Mouse (Mus musculus) B cell, adult 67 days (primary cell): Measurements from ENCODE around the gene Nat8f7. TPM values are rescaled to one million over a fixed set of nuclear protein-coding genes. Genes with fewer than 3 reads are reported as not detected.

Experiments
- total RNA-seq, 2 experiments: library from RNA; stranded (reverse); gene quantifications; 4 replicates each; pipeline ENCODE4 v1.2.4; 2023

Gene Nat8f7
- total RNA-seq = not detected

GRCm38 (mm10) chr6:85713105-85713504 is at the start of gene Nat8f7:
TSS of gene Nat8f7 (minus strand) at chr6:85713205.

Other genes with a start within 250 kb of the Nat8f7 start
- gene Fbxo41, start 210.2 kb downstream of the Nat8f7 start, total RNA-seq = not detected
- gene Egr4, start 199.6 kb downstream of the Nat8f7 start, total RNA-seq = under 1 TPM in 1 of 2 experiments, not detected in 1; 0.42 TPM
- gene Alms1, start 125.7 kb downstream of the Nat8f7 start, total RNA-seq = 1 to 10 TPM; 4.4 to 6.1 TPM
- gene Nat8f3, start 52.5 kb upstream of the Nat8f7 start, total RNA-seq = not detected
- gene Nat8f6, start 107.7 kb upstream of the Nat8f7 start, total RNA-seq = not detected
- not detected for gene Nat8f5, start 107.8 kb upstream of the Nat8f7 start, total RNA-seq
- gene Nat8, start 118.9 kb upstream of the Nat8f7 start, total RNA-seq = not detected
- under 1 TPM; 0.18 to 0.26 TPM for gene Nat8f2, start 156.0 kb upstream of the Nat8f7 start, total RNA-seq
- 1 to 10 TPM; 3.0 to 3.3 TPM for gene Nat8f4, start 191.7 kb upstream of the Nat8f7 start, total RNA-seq
- 10 to 100 TPM; 19.7 to 22.7 TPM for gene Tprkb, start 198.7 kb upstream of the Nat8f7 start, total RNA-seq
- gene Nat8f1, start 202.5 kb upstream of the Nat8f7 start, total RNA-seq = 1 to 10 TPM; 1.8 to 5.9 TPM
- 100 to 1,000 TPM; 207 to 241 TPM for gene Dusp11, start 248.5 kb upstream of the Nat8f7 start, total RNA-seq